Mouse (Mus musculus) common myeloid progenitor, adult 5-6 weeks (primary cell): ENCODE data around the gene Dnajb14. TPM values are rescaled to one million over a fixed set of nuclear protein-coding genes. Genes with fewer than 3 reads are reported as not detected.
A peak's percentile ranks its signal among the peaks of the same experiment; 100 is the strongest.
"Not testable (repeated sequence)": the region's sequence is repeated elsewhere in the genome, so short reads cannot be mapped to it uniquely, and the experiment has no call there.

Experiments
- ATAC-seq: replicated peaks from 2 replicates; pipeline ENCODE4 v1.8.0; 2016; ENCODE audit warnings: low read depth, mild to moderate bottlenecking, moderate TSS enrichment, inconsistent platforms; ENCODE audit not compliant: poor library complexity, severe bottlenecking
- total RNA-seq: library from RNA; stranded (forward); fragments of 200-1000, 187-1606 nt; gene quantifications from 2 replicates; pipeline ENCODE4 v1.2.3, GENCODE M21; 2017

The Dnajb14 gene
- total RNA-seq, 1 experiment from 2014 or later: 7.4 TPM

DNA sequence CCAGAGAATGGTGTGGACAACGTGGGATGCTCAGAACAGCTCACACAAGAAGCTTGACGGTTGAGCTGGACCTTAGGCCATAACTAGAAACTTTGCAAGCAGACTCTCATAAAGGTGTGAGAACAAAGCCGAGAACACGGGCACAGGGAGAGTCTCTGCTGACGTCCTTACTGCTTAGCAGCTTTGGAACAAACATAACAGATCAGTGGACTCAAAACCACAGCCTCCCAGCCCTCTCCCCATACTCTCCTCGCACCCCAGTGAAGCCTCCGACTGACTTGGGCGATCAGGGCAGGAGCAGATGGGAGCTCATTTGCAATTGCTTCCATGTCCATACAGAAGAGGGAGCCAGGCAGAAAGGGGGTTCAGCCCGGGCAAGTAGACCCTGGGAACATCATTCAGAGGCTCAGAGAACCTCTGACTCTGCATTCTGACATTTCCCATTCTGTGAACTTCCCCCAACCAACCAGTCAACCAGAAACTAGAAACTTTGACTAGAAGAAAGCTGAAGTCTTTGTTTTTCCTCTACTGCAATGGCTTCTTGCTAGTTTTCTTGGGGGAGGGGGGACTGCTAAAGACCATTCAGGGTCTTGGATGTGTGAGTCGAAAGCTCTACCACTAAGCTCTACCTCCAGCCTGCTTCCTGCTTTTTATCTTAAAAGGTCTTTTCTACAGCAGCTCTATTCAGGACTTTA is 82.9 kb downstream of the Dnajb14 start:
- no peak for ATAC-seq

DNA sequence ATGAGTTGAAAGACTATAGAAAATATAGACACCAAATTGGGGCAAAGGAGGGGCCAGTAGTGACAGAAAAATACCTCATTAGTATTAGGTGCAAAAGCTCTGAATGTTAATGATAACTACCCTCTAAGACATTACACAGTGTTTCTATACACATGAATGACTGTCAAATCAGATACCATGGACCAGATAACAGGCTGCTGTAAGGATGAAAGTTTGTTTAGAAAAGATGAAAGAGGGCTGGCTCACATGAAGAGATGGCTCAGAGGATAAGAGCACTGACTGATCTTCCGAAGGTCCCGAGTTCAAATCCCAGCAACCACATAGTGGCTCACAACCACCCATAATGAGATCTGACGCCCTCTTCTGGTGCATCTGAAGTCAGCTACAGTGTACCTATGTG is 83.8 kb downstream of the Dnajb14 start:
- ATAC-seq: not testable (repeated sequence)

DNA sequence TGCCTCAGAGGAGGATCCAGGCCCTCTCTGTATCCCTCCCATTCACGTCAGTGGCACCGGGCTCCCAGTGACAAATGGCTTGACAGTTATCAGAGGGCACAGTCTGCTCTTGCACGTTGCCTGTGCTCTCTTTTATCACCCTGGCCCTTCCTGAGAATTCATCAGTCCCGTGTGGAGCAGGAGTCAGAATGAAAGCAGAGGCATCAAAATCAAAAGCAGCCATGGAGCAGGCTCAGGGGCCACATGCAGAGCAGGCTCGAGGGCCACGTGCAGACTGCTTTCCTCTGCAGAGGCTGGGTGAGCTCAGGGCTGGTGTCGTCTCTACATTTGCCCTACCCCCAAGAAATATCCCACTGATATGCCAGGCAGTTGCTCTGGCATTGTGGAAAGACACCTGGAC is 84.3 kb downstream of the Dnajb14 start:
- peak; percentile 3; the same call in 1 of the 2 replicates for ATAC-seq

- ATAC-seq: peak; percentile 51
Observed at GRCm38 (mm10) chr3:137952225-137952913, 84.9 kb downstream of the Dnajb14 start.

- peak; percentile 43 for ATAC-seq
Observed at GRCm38 (mm10) chr3:137952914-137953880, 85.7 kb downstream of the Dnajb14 start.

DNA sequence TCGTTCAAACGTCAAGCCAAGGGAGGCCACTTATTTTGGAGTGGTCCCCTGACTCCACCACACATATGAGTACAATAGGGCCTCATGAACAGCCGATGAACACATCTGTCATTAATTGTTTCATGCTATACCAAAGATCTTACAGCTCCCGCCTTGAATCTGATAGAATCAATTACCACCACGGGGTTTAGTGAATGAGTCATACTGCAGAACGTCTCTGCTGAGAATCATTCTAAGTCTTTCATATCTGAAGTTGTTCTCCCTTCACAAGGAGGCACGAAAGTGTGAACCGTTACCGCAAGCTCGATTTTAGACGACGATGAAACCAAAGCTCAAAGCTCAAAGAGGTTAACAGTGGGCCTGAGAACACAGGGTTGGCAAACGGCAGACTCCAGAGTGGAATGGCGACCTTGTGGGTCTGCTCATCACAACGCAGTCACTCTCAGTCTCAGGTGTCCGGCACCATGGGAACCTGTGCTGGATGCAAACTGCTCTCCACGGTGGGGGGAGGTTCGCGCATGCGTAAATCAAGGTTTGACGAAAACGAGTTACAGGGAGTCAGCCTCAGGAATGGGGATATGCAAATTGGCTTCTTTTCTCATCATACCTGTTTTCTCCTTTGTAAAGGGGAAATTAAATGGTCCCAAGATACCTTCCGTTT is 86.9 kb downstream of the Dnajb14 start:
- ATAC-seq: no peak

DNA sequence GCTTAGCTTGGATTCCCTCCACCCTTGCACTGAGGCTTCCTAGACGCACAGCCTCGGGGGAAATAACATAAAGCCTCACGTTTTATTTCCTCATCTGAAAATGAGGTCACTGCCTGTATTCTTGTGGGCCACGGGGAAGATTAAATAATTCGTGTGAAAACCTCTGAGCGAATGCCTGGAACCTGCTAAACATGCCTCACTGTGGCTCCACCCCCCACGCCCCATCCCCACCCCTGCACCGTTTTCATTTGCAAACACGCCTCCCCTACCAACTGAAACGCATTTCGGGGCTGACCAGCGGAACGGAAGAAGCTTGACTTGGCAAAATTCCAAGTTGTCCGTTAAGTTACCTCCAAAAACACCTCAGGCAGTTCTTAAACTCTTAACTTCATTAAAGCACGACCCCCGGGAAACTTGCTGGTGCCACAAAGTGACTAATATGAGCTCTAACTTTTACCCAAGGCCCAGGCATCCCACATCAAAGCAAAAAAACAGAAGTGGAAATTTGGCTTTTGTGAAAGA is 88.1 kb downstream of the Dnajb14 start:
- ATAC-seq: no peak

DNA sequence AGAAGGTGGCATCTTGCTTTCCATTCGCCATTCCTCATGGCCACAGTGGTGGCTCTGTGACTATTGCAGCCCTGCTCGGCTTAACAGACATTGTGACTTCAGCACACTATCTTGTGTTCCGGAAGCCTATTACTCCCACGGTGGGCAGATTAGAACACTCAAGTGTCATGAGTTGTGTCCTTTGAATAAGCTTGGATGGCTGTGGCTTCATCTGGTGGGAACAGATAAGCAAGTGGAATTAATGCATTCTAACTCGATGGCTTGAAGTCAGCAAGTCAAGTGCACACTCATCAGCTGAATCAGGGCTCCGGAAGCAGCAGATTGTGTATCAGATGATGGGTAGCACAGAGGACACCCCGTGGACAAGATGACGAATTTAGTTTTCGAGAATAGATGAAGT is 90.4 kb downstream of the Dnajb14 start:
- ATAC-seq: peak; percentile 74

GRCm38 (mm10) chr3:137958352-137958751 is 90.9 kb downstream of the Dnajb14 start:
- no peak for ATAC-seq

DNA sequence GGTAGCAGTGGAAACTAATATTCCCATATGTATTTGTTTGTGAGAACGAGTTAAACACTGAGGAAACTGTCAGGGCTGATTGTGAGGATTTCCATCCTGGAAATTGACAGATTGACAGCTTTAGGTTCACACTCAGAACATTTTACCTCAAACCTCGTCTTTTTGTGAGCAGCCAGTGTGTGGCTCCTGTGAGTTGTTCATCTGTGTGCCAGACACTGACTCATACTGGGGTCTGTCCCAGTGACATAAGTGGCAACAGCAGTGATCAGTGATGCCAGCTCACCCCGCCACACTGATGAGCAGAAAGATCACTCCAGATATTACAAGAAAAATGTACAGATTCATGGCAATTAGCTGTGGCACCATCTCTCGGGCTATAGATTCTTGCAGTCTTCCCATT is 92.0 kb downstream of the Dnajb14 start:
- no peak for ATAC-seq

- ATAC-seq: no peak
Observed at GRCm38 (mm10) chr3:137961736-137962385, 94.4 kb downstream of the Dnajb14 start.

DNA sequence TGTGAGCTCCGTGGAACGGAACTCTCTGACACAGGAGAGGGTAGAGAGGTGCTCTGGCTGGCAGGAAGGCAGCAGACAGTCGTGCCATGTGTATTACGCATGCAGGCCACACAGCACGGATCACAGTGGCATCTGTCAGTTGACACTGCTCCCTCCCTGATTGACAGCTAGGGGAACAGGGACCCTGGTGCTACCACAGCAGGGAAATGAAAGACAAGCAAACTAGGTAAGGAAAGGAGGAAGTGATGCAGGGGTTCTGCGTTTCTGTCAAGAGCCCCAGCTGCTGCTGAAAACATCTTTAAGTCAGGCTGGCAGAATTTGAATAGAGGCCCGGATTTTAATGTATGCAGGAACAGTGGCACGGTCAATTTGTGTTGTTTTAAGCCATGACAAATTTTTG is 96.0 kb downstream of the Dnajb14 start:
- peak; percentile 63 for ATAC-seq

GRCm38 (mm10) chr3:137964014-137964413 is 96.5 kb downstream of the Dnajb14 start:
- not testable (repeated sequence) for ATAC-seq

Other genes with a start within 250 kb of the Dnajb14 start
- gene Ddit4l, start 246.1 kb upstream of the Dnajb14 start, total RNA-seq: 0.24 TPM in 1 of 2 replicates, not detected in the other
- gene Gm21962, start 196.2 kb upstream of the Dnajb14 start, total RNA-seq: 0.09 TPM in 1 of 2 replicates, not detected in the other
- 741 and 1,055 TPM in 2 replicates for gene H2afz, start 3.2 kb upstream of the Dnajb14 start, total RNA-seq
- 56.7 and 70.8 TPM in 2 replicates for gene Lamtor3, start 50.8 kb downstream of the Dnajb14 start, total RNA-seq
- gene Dapp1, start 113.9 kb downstream of the Dnajb14 start, total RNA-seq: 387 and 417 TPM in 2 replicates
- not detected in 2 replicates for gene 1110002E22Rik, start 197.4 kb downstream of the Dnajb14 start, total RNA-seq
- not detected in 2 replicates for gene Gm5105, start 199.7 kb downstream of the Dnajb14 start, total RNA-seq